Mouse (Mus musculus): ENCODE measurements at regions not wholly inside any gene's neighbourhood (a gene's known extent, or its start where the extent isn't known, plus 50 kb on each side); places are given as distances from the start of the nearest gene placed in this dataset.
A peak's percentile ranks its signal among the peaks of the same experiment; 100 is the strongest.

DNA sequence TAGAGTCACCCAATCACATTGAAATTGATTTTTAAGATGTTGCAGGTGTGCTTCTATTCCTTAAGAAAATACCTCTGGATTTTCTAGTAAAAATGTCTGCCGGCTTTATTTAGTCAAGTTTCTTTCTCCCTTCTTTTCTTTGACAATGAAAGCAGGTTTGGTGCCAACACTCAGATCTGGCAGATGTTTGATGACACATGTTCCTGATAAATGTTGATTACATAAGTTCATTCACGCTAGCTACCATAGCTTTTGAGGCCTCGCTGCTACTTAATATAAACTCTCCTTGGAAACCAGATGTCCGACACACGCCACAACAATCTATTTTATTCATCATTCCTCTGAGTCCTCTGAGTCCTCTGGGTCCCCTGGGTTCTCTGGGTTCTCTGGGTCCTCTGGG is 195.7 kb upstream of the Lpp start:
- no peak for TF ChIP-seq POLR2A (IDR thresholded peaks at IDR 0.05; ENCODE audit: low read depth, low read length)
- TF ChIP-seq CTCF (IDR thresholded peaks at IDR 0.05; ENCODE audit: borderline replicate concordance, insufficient read depth, low read length) = no peak
- Histone ChIP-seq H3K4me1 (ENCODE audit: control insufficient read depth, insufficient read depth, low read length) (peaks cover 6% of the 10 kb centered on the region; the same call in 1 of the 2 replicates), H3K4me3 (ENCODE audit: insufficient read depth, low read length) (no peak overlapping the region), H3K27ac (ENCODE audit: insufficient read depth, low read length) (0 out of 2 replicates have a peak overlapping the region, but pooled peaks have one; percentile 32)

DNA sequence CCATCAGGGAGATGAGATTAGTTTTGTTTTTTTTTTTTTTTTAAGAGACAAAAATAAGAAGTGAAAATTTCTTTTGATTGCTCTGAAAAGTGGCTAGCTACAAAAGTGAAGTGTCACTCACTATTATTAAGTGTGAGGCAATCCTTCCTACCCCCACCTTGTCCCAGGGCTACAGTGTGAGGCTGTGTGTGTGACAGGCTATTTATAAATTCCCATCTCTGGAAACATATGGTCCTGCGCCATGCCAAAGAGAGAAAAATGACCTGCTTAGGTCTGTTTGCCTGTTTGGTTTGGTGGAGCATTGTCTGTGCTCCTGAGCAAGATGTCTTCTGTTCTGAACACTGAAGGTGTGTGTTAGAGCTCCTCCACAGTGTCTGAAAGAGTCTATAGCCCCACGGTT is 199.4 kb upstream of the Lpp start:
- TF ChIP-seq CTCF (IDR thresholded peaks at IDR 0.05; ENCODE audit: borderline replicate concordance, insufficient read depth, low read length) (no peak), POLR2A (IDR thresholded peaks at IDR 0.05; ENCODE audit: low read depth, low read length) (no peak)
- no peak overlapping the region for H3K4me3 ChIP-seq (ENCODE audit: insufficient read depth, low read length)
- peaks cover 6% of the 10 kb centered on the region; the same call in 1 of the 2 replicates for H3K4me1 ChIP-seq (ENCODE audit: control insufficient read depth, insufficient read depth, low read length)
- H3K27ac ChIP-seq (ENCODE audit: insufficient read depth, low read length) = no peak overlapping the region

DNA sequence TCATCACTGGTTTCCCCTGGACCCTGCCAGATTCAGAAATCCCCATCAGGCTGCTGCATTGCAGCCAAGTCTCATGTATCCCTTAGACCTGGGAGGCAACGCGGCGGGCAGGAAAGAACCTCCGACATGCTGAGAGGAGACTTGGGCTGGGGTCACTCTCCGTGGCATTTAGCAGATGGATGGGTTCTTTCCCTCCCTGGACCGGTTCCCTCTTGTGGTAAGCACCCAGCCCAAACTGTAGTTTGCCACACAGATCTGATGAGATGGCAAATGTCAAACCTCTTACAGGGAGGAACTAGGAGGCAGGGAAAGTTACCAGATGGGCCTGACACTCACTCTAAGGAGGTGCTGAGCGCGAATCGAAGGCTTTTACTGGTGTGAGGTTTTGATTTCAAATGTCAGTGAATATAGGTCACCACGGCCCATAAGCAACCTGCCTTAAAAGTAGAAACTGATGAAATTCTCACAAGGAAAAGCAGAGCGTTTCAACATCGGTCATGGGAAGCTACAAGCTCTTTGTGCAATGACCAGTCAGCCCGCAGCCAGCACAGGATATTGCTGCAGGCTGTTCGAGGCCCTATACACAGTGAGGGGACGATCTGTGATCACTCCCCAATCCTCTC is 199.9 kb upstream of the Lpp start:
- no peak overlapping the region for H3K4me3 ChIP-seq (ENCODE audit: insufficient read depth, low read length)
- peaks cover 6% of the 10 kb centered on the region; the same call in 1 of the 2 replicates for H3K4me1 ChIP-seq (ENCODE audit: control insufficient read depth, insufficient read depth, low read length)
- no peak for TF ChIP-seq POLR2A (IDR thresholded peaks at IDR 0.05; ENCODE audit: low read depth, low read length)
- no peak for TF ChIP-seq CTCF (IDR thresholded peaks at IDR 0.05; ENCODE audit: borderline replicate concordance, insufficient read depth, low read length)
- H3K27ac ChIP-seq (ENCODE audit: insufficient read depth, low read length) = no peak overlapping the region

DNA sequence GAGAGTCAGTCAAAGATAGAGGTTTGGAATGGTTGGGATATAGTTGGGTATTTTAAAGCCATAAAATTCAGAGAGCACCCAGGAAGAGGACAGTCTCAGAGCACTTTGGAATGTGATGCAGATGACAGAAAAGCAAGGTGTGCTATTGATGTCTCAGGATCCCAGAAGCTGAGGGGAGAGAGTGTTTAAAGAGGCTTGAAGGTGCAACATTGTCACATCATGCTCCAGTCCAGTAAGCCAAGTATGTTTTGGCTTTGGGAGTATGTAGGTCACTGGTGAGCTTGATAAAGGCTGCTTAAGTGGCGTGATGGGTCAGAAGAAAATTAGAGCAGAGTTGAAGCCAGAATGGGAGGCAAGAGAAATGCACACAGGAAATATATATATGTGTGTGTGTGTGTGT is 201.3 kb upstream of the Lpp start:
- Histone ChIP-seq H3K4me1 (ENCODE audit: control insufficient read depth, insufficient read depth, low read length) (peaks cover 2% of the 10 kb centered on the region; the same call in 1 of the 2 replicates), H3K27ac (ENCODE audit: insufficient read depth, low read length) (no peak overlapping the region), H3K4me3 (ENCODE audit: insufficient read depth, low read length) (no peak overlapping the region)
- TF ChIP-seq POLR2A (IDR thresholded peaks at IDR 0.05; ENCODE audit: low read depth, low read length) (no peak), CTCF (IDR thresholded peaks at IDR 0.05; ENCODE audit: borderline replicate concordance, insufficient read depth, low read length) (no peak)

DNA sequence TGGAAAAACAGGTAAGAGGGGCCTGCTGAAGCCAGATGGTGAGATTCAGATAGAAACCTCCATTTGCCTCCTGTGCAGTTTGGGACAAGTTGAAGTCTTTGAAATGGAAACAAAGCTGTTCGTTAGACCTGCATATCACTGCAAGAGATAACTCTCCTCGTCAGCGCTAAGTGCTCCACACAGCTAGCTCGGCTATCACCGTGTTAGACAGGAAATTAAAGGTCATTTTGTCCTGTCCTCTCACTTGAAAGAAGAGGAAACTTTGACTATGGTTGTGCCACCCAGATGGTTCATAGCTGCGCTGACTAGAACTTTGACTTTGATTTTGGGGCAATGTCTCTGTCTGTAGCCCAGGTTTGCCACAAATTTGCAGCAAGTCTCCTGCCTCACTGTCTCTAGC is 198.5 kb upstream of the Bcl6 start:
- H3K4me3 ChIP-seq (ENCODE audit: insufficient read depth, low read length) = no peak overlapping the region
- peaks cover 10% of the 10 kb centered on the region for H3K4me1 ChIP-seq (ENCODE audit: control insufficient read depth, insufficient read depth, low read length)
- H3K27ac ChIP-seq (ENCODE audit: insufficient read depth, low read length) = no peak overlapping the region
- TF ChIP-seq CTCF (IDR thresholded peaks at IDR 0.05; ENCODE audit: borderline replicate concordance, insufficient read depth, low read length) = no peak
- no peak for TF ChIP-seq POLR2A (IDR thresholded peaks at IDR 0.05; ENCODE audit: low read depth, low read length)

DNA sequence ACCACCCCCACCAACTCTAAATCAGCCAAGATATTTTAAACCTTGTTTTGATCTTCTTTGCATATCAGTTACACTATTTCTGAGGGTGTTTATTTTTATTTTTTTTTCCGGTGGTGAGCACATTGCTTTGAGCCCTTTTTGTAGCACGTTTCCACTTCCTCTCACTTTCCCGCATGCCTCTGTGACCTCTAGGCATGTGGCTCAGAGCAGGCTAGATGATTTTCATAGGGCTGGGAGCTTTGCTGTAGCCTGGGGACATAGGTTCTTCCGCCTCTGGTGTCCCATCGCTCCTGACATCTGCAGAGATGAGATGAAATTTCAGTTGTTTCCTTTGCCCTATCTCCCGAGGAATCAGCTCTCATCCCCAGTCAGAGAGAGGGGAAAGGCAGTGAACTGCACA is 197.3 kb upstream of the Bcl6 start:
- Histone ChIP-seq H3K27ac (ENCODE audit: insufficient read depth, low read length) (no peak overlapping the region), H3K4me1 (ENCODE audit: control insufficient read depth, insufficient read depth, low read length) (peaks cover 10% of the 10 kb centered on the region), H3K4me3 (ENCODE audit: insufficient read depth, low read length) (no peak overlapping the region)
- no peak for TF ChIP-seq POLR2A (IDR thresholded peaks at IDR 0.05; ENCODE audit: low read depth, low read length)
- TF ChIP-seq CTCF (IDR thresholded peaks at IDR 0.05; ENCODE audit: borderline replicate concordance, insufficient read depth, low read length) = no peak

DNA sequence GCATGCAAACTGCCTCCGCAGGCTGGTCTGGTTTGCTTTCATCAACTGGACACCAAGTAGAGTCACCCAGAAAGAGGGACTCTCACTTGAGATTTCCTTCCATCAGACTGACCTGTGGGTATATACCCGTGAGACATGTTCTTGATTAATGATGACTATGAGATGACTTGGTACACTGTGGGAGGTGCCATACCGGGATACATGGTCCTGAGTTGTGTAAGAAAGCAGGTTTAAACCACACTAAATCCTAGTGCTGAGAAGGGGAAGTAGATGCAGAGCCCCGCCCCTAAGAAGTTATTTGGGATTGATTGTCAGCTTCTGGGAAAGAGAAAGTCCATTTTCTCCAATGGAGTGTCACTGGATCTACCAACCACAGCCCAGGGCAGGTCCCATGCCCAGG is 196.2 kb upstream of the Bcl6 start:
- Histone ChIP-seq H3K27ac (ENCODE audit: insufficient read depth, low read length) (no peak overlapping the region; the same call in 1 of the 2 replicates), H3K4me3 (ENCODE audit: insufficient read depth, low read length) (no peak overlapping the region), H3K4me1 (ENCODE audit: control insufficient read depth, insufficient read depth, low read length) (peaks cover 10% of the 10 kb centered on the region)
- no peak for TF ChIP-seq POLR2A (IDR thresholded peaks at IDR 0.05; ENCODE audit: low read depth, low read length)
- no peak for TF ChIP-seq CTCF (IDR thresholded peaks at IDR 0.05; ENCODE audit: borderline replicate concordance, insufficient read depth, low read length)

DNA sequence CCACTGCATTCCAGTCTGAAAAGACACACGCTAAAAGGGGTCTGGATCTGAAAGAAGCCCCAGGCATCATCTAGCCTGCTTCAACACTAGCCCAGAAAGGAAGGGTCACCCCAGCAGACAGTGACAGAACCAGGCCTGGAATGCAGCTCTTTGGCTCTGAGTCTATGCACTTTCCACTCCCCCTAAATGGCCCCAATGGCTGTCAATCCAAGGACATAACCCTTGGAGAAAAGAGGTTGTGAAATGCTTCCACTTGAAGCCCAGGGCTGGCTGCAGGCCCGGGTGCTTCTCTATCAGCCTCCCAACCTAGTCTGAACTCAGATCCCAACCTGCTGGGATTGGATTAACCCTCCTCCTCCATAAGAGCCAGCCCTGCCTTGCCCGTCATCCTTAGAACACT is 194.6 kb upstream of the Bcl6 start:
- Histone ChIP-seq H3K4me1 (ENCODE audit: control insufficient read depth, insufficient read depth, low read length) (peaks cover 10% of the 10 kb centered on the region), H3K27ac (ENCODE audit: insufficient read depth, low read length) (peak overlapping the region; percentile 66), H3K4me3 (ENCODE audit: insufficient read depth, low read length) (no peak overlapping the region)
- no peak for TF ChIP-seq POLR2A (IDR thresholded peaks at IDR 0.05; ENCODE audit: low read depth, low read length)
- no peak for TF ChIP-seq CTCF (IDR thresholded peaks at IDR 0.05; ENCODE audit: borderline replicate concordance, insufficient read depth, low read length)

DNA sequence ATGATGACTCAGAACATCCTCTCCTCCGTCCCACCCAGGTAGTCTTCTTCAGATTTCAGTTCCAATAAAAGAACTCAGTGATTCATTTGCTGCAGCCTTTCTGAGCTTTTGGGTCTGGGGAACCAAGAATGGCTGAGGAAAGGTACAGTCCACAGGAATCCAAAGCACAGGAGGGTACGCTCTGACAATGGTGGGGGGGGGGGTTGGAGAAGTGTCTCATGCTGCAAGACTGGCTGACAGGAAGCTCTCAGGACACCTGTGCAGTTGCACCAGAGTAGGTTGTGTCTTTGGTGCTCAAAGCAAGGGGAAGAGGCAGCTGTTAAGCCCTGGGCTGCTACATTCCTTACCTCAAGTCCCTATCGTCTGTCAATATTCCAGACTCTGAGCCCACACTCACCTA is 192.7 kb upstream of the Bcl6 start:
- TF ChIP-seq CTCF (IDR thresholded peaks at IDR 0.05; ENCODE audit: borderline replicate concordance, insufficient read depth, low read length) = no peak
- H3K27ac ChIP-seq (ENCODE audit: insufficient read depth, low read length) = no peak overlapping the region
- H3K4me1 ChIP-seq (ENCODE audit: control insufficient read depth, insufficient read depth, low read length) = peaks cover 8% of the 10 kb centered on the region
- H3K4me3 ChIP-seq (ENCODE audit: insufficient read depth, low read length) = no peak overlapping the region

DNA sequence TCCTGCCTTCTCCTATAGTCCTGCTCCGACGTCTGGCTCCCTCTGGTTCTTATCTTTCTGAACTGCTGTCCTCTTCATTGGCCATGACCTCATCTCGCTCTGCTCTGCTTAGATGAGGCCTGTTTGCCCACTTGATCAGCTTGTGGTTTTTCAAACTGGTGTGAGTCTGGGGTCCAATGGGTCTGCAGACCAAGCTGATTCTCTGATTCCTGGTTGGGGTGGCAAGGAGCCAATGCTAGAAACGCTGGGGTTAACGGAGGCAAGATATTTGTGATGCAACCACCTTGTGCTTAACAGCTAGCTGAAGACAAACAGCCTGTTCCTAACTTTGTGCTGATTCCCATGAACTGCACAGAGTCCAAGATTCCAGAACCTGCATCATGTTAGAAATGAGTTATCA is 192.0 kb upstream of the Bcl6 start:
- Histone ChIP-seq H3K27ac (ENCODE audit: insufficient read depth, low read length) (no peak overlapping the region), H3K4me1 (ENCODE audit: control insufficient read depth, insufficient read depth, low read length) (peaks cover 8% of the 10 kb centered on the region), H3K4me3 (ENCODE audit: insufficient read depth, low read length) (no peak overlapping the region)
- TF ChIP-seq CTCF (IDR thresholded peaks at IDR 0.05; ENCODE audit: borderline replicate concordance, insufficient read depth, low read length) = no peak

DNA sequence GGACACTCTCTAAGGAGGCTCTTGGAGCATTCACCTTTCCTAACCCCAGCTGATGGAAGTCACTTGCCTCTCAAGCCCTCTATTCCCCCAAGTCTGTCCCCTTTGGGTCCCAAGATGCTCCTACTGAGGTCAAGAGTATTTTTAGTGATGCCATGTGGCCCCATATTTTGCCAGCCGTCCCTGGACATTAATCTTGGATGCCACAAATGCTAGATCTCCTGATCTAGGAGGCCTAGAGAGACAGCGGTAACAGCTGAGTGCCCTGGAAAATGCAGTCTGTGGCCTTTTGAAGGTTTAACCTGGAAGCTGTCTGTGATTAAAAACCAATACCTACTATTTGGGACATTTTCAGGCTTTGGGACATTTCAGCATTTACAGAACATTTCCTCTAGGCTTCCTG is 188.9 kb upstream of the Bcl6 start:
- TF ChIP-seq POLR2A (IDR thresholded peaks at IDR 0.05; ENCODE audit: low read depth, low read length) (no peak), CTCF (IDR thresholded peaks at IDR 0.05; ENCODE audit: borderline replicate concordance, insufficient read depth, low read length) (no peak)
- peaks cover 4% of the 10 kb centered on the region for H3K4me1 ChIP-seq (ENCODE audit: control insufficient read depth, insufficient read depth, low read length)
- H3K4me3 ChIP-seq (ENCODE audit: insufficient read depth, low read length) = no peak overlapping the region
- no peak overlapping the region for H3K27ac ChIP-seq (ENCODE audit: insufficient read depth, low read length)

Data from embryonic fibroblast, embryonic 13.5 days (primary cell).